In genomic region chr7:118704001-118704850, GRCm38 (mm10) we compare ENCODE assay signal across 8 mouse cellular contexts. TPM values are rescaled to one million over a fixed set of nuclear protein-coding genes. Genes with fewer than 3 reads are reported as not detected.
A peak's percentile ranks its signal among the peaks of the same experiment; 100 is the strongest.
DNase-seq lines count a peak whose midpoint lies in the region; ATAC-seq and TF ChIP-seq lines count a peak whose summit lies in the region.

No protein-coding gene starts in this region.

- TF ChIP-seq CTCF in ES-Bruce4 (IDR thresholded peaks at IDR 0.05; ENCODE audit: low read depth, low read length) = no peak
- no peak for TF ChIP-seq CTCF in forebrain, postnatal 0 days (IDR thresholded peaks at IDR 0.05; ENCODE audit: low read depth)

- no peaks in the 10 kb centered on the region for H3K36me3 ChIP-seq in heart, embryonic 10.5 days
- H3K36me3 ChIP-seq in ES-Bruce4 (ENCODE audit: control insufficient read depth, insufficient read depth, low read length, poor library complexity, severe bottlenecking) = no peaks in the 10 kb centered on the region
- H3K36me3 ChIP-seq in forebrain, postnatal 0 days (ENCODE audit: insufficient read depth) = no peaks in the 10 kb centered on the region; the same call in 1 of the 2 replicates

- DNase-seq in heart, embryonic 10.5 days (ENCODE audit: low spot score) = no peak
- no peak for DNase-seq in heart, adult 18-20 months
- no peak for DNase-seq in forebrain, postnatal 0 days
- DNase-seq in cerebellum, postnatal 14 days = no peak
- no peak for DNase-seq in urinary bladder, adult 2 months (ENCODE audit: low spot score)
- DNase-seq in urinary bladder, postnatal 25 days (ENCODE audit: low spot score) = no peak

- 0 out of 2 replicates have a peak overlapping the region, but pooled peaks have one; percentile 95 for H3K27ac ChIP-seq in heart, embryonic 10.5 days
- H3K27ac ChIP-seq in ES-Bruce4 (ENCODE audit: insufficient read depth, low read length) = no peak overlapping the region
- 0 out of 2 replicates have a peak overlapping the region, but pooled peaks have one; percentile 94 for H3K27ac ChIP-seq in forebrain, postnatal 0 days (ENCODE audit: low read depth, low read length)

- peak overlapping the region; percentile 91 for H3K4me3 ChIP-seq in heart, embryonic 10.5 days
- H3K4me3 ChIP-seq in ES-Bruce4 (ENCODE audit: low read depth, low read length) = no peak overlapping the region
- peak overlapping the region; percentile 86 for H3K4me3 ChIP-seq in forebrain, postnatal 0 days (ENCODE audit: low read depth, low read length)

- H3K4me2 ChIP-seq in forebrain, postnatal 0 days (ENCODE audit: low read depth) = peak overlapping the region; percentile 63

- no peaks in the 10 kb centered on the region for H3K27me3 ChIP-seq in heart, embryonic 10.5 days (ENCODE audit: insufficient read depth, poor library complexity, severe bottlenecking)
- no peaks in the 10 kb centered on the region for H3K27me3 ChIP-seq in ES-Bruce4 (ENCODE audit: control insufficient read depth, insufficient read depth, low read length, poor library complexity, severe bottlenecking)
- no peaks in the 10 kb centered on the region for H3K27me3 ChIP-seq in forebrain, postnatal 0 days (ENCODE audit: insufficient read depth, low read length)

- 78% methylated on average over 9 of the region's 9 CpGs for WGBS in heart, embryonic 10.5 days
- WGBS in forebrain, postnatal 0 days = 68% methylated on average over 9 of the region's 9 CpGs

- ATAC-seq in forebrain, postnatal 0 days = no peak
- ATAC-seq in megakaryocyte-erythroid progenitor cell, adult 5-6 weeks (replicated peaks; ENCODE audit: low FRiP score, low TSS enrichment, poor library complexity, severe bottlenecking) = peak; percentile 27

- peak overlapping the region; percentile 71; the same call in 1 of the 2 replicates for H3K9ac ChIP-seq in ES-Bruce4 (ENCODE audit: low read depth, poor library complexity, severe bottlenecking)
- peak overlapping the region; percentile 93 for H3K9ac ChIP-seq in forebrain, postnatal 0 days

- H3K9me3 ChIP-seq in heart, embryonic 10.5 days = no peaks in the 10 kb centered on the region
- no peaks in the 10 kb centered on the region for H3K9me3 ChIP-seq in ES-Bruce4 (replicated peaks; ENCODE audit: control insufficient read depth, insufficient read depth, low read length, poor library complexity, severe bottlenecking)
- no peaks in the 10 kb centered on the region for H3K9me3 ChIP-seq in forebrain, postnatal 0 days (ENCODE audit: low read length)

- no peak for TF ChIP-seq EP300 in ES-Bruce4 (IDR thresholded peaks at IDR 0.05; ENCODE audit: insufficient read depth, low read depth, low read length)

- 0 out of 2 replicates have a peak, but pooled peaks cover 9% of the 10 kb centered on the region for H3K4me1 ChIP-seq in heart, embryonic 10.5 days
- H3K4me1 ChIP-seq in ES-Bruce4 (ENCODE audit: control insufficient read depth, insufficient read depth, low read length) = no peaks in the 10 kb centered on the region
- peaks cover 22% of the 10 kb centered on the region for H3K4me1 ChIP-seq in forebrain, postnatal 0 days (ENCODE audit: insufficient read depth)

- TF ChIP-seq POLR2A in ES-Bruce4 (IDR thresholded peaks at IDR 0.05; ENCODE audit: insufficient read depth, low read length) = no peak

RNA-seq across cellular contexts. Expression of gene Gde1, which starts 1.4 kb away (rescaled TPM):
- polyA plus RNA-seq in heart, embryonic 10.5 days (2016; fragmentation: Nextera tagmentation; extraction: Ambion mirVana) = 64.6 and 64.9 TPM in 2 replicates
- 10 to 100 TPM; 32.3 to 37.5 TPM for total RNA-seq in heart, adult 18-20 months (2021)
- 24.7 and 29.9 TPM in 2 replicates for polyA plus RNA-seq in ES-Bruce4 (2011; ENCODE audit: insufficient read depth, insufficient read length, low read depth, missing spikeins)
- total RNA-seq in forebrain, postnatal 0 days (2014; rRNA removed) = 271 and 289 TPM in 2 replicates
- 263 and 284 TPM in 2 replicates for polyA plus RNA-seq in forebrain, postnatal 0 days (2015; fragmentation: Nextera tagmentation; extraction: Ambion mirVana)
- 30.4 and 54.3 TPM in 2 replicates for total RNA-seq in megakaryocyte-erythroid progenitor cell, adult 5-6 weeks (2014; fragmentation: Nextera tagmentation)
- total RNA-seq in megakaryocyte-erythroid progenitor cell, adult 5-6 weeks (2017) = 24.3 and 28.3 TPM in 2 replicates
- polyA plus RNA-seq in urinary bladder, adult 2 months (2012; rRNA removed) = 126 and 128 TPM in 2 replicates

RNA-seq across cellular contexts. Expression of gene Ccp110, which starts 8.1 kb away (rescaled TPM):
- polyA plus RNA-seq in heart, embryonic 10.5 days (2016; fragmentation: Nextera tagmentation; extraction: Ambion mirVana) = 10.2 and 11.3 TPM in 2 replicates
- 1 to 10 TPM; 1.2 to 1.9 TPM for total RNA-seq in heart, adult 18-20 months (2021)
- polyA plus RNA-seq in ES-Bruce4 (2011; ENCODE audit: insufficient read depth, insufficient read length, low read depth, missing spikeins) = 36.0 and 43.8 TPM in 2 replicates
- total RNA-seq in forebrain, postnatal 0 days (2014; rRNA removed) = 28.2 and 33.6 TPM in 2 replicates
- polyA plus RNA-seq in forebrain, postnatal 0 days (2015; fragmentation: Nextera tagmentation; extraction: Ambion mirVana) = 8.9 and 13.3 TPM in 2 replicates
- 21.4 and 49.6 TPM in 2 replicates for total RNA-seq in megakaryocyte-erythroid progenitor cell, adult 5-6 weeks (2014; fragmentation: Nextera tagmentation)
- total RNA-seq in megakaryocyte-erythroid progenitor cell, adult 5-6 weeks (2017) = 27.0 and 37.0 TPM in 2 replicates
- 9.1 and 11.7 TPM in 2 replicates for polyA plus RNA-seq in urinary bladder, adult 2 months (2012; rRNA removed)

RNA-seq across cellular contexts. Expression of gene Vps35l, which starts 35.8 kb away (rescaled TPM):
- 52.3 and 56.3 TPM in 2 replicates for polyA plus RNA-seq in heart, embryonic 10.5 days (2016; fragmentation: Nextera tagmentation; extraction: Ambion mirVana)
- total RNA-seq in heart, adult 18-20 months (2021) = 10 to 100 TPM; 21.2 to 24.8 TPM
- 53.6 and 54.7 TPM in 2 replicates for polyA plus RNA-seq in ES-Bruce4 (2011; ENCODE audit: insufficient read depth, insufficient read length, low read depth, missing spikeins)
- total RNA-seq in forebrain, postnatal 0 days (2014; rRNA removed) = 89.7 and 105 TPM in 2 replicates
- 85.9 and 94.5 TPM in 2 replicates for polyA plus RNA-seq in forebrain, postnatal 0 days (2015; fragmentation: Nextera tagmentation; extraction: Ambion mirVana)
- total RNA-seq in megakaryocyte-erythroid progenitor cell, adult 5-6 weeks (2014; fragmentation: Nextera tagmentation) = 43.7 and 46.6 TPM in 2 replicates
- 38.9 and 52.9 TPM in 2 replicates for total RNA-seq in megakaryocyte-erythroid progenitor cell, adult 5-6 weeks (2017)
- 48.9 and 54.2 TPM in 2 replicates for polyA plus RNA-seq in urinary bladder, adult 2 months (2012; rRNA removed)
